Mouse (Mus musculus) liver (tissue): ENCODE measurements at regions not wholly inside any gene's neighbourhood (a gene's known extent, or its start where the extent isn't known, plus 50 kb on each side); places are given as distances from the start of the nearest gene placed in this dataset.

Experiments used
- DNase-seq: peaks from one replicate; pipeline ENCODE4 v3.0.0-alpha.2; 2020; ENCODE audit warnings: mixed read lengths

DNA sequence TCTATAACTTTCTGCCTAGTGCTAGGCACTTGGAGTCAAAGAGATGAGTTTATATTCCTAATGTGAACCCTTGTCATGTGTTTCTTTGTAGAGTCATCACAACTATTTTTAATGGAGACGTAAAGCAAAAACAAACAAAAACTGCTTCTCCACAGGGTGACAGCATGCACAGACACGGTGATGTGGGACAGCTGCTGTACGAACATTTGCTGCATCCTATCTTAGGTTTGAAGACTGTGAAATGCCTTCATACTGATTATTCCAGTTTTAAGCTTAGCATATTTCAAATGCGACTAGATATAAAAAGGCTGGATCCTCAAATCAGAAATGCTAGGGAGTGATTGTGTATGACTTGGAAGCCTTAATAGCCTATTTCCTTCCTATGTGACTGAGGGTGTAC lies 187.3 kb upstream of the Eci2 start:
- no peak for DNase-seq

- DNase-seq = no peak
Observed at GRCm38 (mm10) chr13:35226142-35226829, 199.4 kb upstream of the Eci2 start.

DNA sequence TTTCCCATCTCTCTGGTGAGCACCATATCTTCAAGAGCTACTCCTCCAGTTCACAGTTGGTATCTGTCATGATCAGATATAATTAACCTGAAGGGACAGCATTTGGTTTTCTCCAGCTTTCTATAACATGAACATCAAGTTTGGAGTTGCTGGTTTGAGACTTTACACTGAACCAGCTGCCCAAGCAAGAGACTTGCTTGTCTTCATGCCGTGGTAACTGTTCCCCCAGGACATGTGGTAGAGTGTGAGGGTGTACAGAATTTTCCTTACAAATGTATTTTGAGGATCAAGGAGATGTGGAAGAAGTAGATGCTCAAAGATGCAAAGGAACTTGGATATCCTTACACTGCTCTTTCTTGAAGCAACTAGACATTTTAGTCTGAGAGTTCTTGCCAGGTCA lies 200.0 kb upstream of the Eci2 start:
- no peak for DNase-seq

- no peak for DNase-seq
Observed at GRCm38 (mm10) chr13:35229601-35230000, 202.7 kb upstream of the Eci2 start.

- no peak for DNase-seq
Observed at GRCm38 (mm10) chr13:35233636-35234035, 206.7 kb upstream of the Eci2 start.

- DNase-seq = no peak
Observed at GRCm38 (mm10) chr13:35241443-35241842, 214.5 kb upstream of the Eci2 start.

- DNase-seq = no peak
Observed at GRCm38 (mm10) chr13:35243946-35244345, 217.1 kb upstream of the Eci2 start.

DNA sequence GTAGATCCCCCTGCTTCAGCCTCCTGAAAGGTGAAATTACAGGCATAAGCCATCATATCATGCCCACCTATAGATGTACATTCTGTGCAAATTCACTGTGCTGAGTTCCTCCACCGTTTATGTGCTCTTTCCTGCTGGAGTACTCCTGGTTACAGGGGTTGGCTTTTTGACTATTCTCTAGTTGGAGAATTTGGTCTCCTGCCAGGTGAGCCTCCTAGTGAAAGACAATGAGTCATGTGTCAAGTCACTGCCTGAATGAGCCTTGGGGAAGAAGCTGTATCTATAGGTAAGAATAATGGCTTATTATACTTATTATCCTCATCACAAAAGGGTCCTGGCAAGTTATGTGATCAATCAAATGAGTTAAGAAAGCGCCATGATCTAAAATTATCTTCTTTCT lies 230.5 kb upstream of the Eci2 start:
- no peak for DNase-seq

DNA sequence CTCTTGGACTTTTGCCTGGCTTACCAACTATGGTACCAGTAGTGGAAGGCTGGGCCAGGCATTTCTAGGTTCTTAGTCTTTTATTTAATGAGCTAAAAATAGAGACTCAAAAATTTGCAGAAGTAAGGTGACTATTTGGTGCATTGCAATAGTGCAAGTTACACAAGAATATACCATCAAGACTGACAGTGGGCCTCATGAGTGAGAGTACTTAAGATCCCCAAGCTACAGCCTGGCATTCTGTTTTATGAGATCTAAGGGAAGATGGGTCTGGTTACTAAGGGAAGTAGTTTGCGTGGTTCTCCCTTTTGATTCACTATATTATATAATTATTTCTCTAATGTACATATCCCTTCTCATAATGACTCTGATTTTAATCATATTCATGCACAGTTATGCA lies 231.8 kb upstream of the Eci2 start:
- no peak for DNase-seq

GRCm38 (mm10) chr13:35283959-35284358 lies 257.1 kb upstream of the Eci2 start:
- no peak for DNase-seq

DNA sequence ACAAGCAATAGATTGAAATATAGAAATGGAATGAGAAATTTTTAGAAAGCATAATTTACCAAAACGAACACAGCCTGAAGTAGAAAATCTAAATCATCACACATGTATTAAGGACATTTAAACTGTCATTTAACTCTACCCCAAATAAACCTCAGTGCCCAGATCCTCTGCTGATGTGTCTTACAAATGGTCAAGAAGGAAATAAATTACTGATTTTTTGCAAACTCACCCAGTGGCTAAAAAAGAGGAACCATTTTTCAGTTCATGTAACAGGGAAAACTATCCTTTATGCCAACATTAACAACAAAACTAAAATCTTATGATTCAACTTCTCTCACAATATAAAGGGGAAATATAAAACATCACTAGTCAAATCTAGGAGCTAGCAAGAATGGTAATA lies 275.2 kb upstream of the Eci2 start:
- no peak for DNase-seq

GRCm38 (mm10) chr13:35316772-35317171 lies 289.9 kb upstream of the Eci2 start:
- no peak for DNase-seq

DNA sequence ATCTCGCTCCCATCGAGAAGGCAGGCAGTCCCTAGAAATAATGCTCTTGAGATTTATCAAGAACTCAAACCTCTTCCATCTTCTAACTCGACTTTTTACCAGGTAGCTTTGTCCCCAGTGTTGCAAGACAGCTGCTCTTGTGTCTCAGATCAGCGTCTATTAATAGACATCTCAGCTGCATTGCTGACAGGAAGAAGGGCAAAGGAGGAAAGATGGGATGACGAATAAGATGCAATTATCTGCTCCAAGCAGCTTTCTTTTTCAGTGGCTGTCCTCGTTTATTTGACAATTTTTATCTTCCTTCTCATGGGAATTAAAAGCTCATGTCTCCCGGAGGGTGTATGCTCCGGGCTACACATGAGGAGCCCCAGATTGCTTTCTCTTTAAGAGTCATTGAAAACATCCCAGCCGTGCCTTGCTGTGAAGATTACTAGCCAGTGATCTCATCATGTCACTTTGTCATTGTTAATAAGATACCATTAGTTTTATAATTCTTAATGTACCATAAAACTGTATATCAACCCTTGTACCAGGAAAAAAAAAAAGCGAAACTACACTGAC lies 299.9 kb upstream of the Eci2 start:
- DNase-seq = no peak

- DNase-seq = no peak
Observed at GRCm38 (mm10) chr13:35328320-35328719, 301.4 kb upstream of the Eci2 start.

DNA sequence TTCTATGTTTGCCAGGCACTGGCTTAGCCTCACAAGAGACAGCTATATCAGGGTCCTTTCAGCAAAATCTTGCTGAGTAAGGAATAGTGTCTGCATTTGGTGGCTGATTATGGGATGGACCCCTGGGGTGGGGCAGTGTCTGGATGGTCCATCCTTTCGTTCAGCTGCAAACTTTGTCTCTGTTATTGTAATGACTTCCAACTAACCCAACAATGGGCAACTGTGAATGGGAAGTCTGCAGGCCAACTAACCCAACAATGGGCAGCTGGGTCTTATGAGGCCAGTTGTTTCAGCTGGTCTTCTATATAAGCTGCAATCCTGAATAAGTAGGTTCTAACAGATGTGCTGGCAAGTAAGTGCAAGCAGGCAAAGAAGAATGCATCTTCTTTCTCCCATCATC lies 304.0 kb upstream of the Eci2 start:
- no peak for DNase-seq

DNA sequence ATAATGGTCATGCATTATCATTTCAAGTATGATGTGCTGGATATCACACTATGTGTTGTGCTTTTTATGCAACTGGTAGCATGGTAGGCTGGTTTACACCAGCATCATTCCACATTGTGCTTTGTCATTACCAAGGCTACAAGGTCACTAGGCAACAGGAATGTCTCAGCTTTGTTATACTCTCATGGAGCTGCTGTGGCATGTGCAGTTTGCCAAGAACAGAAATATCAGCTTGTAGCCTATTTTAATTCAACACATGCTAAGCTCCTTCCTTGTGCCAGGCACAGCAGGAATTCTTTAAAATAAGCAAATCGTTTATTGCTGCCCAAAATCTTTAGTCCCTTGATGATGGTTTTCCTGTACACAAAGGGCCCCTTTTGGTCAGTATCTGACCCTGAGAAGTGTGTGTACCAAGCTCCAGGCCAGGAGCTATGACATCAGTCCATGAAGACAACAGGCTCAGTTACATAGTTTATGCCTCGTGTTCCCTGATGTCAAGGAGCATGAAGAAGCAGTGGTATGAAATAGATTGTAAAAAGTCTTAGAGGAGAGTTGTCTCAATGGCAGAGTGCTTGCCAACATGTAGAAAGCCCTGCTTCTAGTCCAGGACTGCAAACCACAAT lies 314.0 kb upstream of the Cdyl start:
- no peak for DNase-seq

DNA sequence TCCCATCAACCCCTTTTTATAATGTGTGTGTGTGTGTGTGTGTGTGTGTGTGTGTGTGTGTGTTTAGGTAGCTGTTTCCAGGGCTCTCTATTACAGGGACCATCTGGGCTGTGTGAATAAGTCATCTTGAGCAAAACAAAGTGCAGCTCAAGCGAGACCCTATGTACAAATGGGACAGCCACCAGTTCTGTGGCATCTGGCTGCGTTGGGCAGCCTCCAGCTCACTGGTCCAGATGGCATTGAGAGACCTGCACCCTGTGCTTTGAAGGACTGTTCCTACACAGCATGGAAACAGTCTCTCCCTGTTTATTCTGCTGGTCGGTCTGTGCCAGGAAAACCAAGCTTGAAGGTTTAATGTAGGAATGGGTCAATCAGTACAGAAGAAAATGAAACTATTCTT lies 311.4 kb upstream of the Cdyl start:
- no peak for DNase-seq

DNA sequence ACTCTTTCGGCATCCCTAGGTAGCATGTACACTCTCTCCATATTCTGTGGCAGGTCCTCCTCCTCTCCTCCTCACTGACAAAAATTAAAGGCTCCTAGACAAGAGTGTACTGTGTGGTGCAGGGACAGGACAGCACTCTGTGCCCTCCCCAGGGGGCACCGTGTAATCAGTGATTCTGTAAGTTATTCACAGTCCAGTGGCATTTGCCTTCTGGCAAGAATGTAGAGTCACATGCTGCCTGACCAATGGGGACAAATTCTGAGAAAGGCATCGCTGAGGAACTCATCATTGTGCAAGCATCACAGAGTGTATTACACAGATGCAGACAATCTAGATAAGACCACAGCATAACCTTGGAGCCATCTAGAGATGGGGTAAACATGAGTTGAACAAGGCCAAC lies 300.3 kb upstream of the Cdyl start:
- no peak for DNase-seq

- DNase-seq = no peak
Observed at GRCm38 (mm10) chr13:35377487-35377886, 282.1 kb upstream of the Cdyl start.

GRCm38 (mm10) chr13:35379500-35379899 lies 280.1 kb upstream of the Cdyl start:
- DNase-seq = no peak

DNA sequence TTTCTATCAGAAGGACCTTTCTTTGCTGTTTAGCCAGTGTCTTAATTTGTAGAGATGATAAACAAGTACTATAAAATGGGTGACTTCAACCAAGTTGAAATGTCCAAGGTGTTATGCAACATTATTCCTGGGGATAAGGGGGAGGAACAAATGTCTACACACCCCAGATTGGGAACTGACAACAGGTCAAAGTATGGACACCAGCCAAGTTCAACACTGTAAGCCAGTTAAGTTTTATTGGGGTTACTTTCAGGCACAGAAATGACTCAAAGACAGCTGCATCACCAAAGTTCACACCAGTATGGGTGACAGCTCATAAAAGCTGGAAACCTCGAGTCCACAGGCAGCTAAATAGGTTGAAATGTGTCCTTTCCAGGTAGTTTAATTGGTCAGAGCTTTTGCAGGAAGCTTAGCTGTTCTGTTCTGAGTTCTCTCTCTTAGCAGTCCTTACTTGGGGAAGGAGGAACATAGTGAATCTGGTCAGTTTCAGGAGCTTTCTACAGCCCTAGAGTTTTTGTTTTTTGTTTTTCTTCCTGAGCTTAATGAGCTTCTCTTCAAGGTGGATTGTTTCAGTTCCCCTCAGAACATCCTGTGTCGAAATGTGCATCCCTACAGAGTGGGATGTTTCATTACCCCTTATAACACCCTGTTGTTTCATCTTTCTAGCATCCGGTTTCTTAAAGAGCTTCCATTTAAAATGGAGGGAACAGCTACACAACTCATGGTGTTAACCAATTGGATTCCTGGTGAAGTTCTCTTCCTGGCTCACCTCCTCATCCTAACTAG lies 279.2 kb upstream of the Cdyl start:
- no peak for DNase-seq

DNA sequence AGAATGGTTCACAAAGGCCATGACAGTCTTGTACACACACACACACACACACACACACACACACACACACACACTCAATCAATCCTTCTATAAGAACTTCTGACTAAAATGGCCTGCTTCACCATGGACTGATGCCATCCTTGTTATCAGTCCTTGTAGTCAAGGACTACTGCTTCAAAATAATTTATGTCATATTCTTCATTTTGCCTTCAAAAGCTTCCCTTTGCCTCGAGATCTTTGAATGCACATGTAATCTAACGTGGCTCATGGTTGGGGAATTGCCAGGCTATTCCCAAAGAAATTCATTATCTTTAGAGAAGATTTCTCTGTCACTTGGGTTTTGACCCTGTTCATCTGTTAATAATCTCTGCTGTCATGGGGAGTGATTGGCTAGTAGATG lies 278.0 kb upstream of the Cdyl start:
- no peak for DNase-seq

GRCm38 (mm10) chr13:35383000-35383623 lies 276.5 kb upstream of the Cdyl start:
- DNase-seq = no peak
